Mouse (Mus musculus) liver, embryonic 13.5 days (tissue): ENCODE measurements around the gene Ciart. TPM values are rescaled to one million over a fixed set of nuclear protein-coding genes. Genes with fewer than 3 reads are reported as not detected.

Experiments
- ATAC-seq: fragments of 200-750 bp; cut with Nextera tagmentation; 2 replicates; pipeline ENCODE4 v1.8.0; 2017; ENCODE audit warnings: low read depth, mild to moderate bottlenecking, moderate number of reproducible peaks, moderate library complexity
- DNase-seq: peaks from one replicate; pipeline ENCODE4 v3.0.0; 2022
- H3K27ac ChIP-seq: fragments of 300-500 bp; sonication (generic); 2 replicates; pipeline ENCODE4 v1.5.1; 2015; ENCODE audit warnings: moderate library complexity, mild to moderate bottlenecking, inconsistent platforms
- H3K27me3 ChIP-seq: fragments of 300-500 bp; sonication (generic); 2 replicates; pipeline ENCODE4 v1.6.1; 2015; ENCODE audit warnings: mild to moderate bottlenecking, inconsistent platforms
- H3K36me3 ChIP-seq: fragments of 300-500 bp; sonication (generic); 2 replicates; pipeline ENCODE4 v1.6.1; 2015; ENCODE audit warnings: mild to moderate bottlenecking, inconsistent platforms
- H3K4me1 ChIP-seq: fragments of 300-500 bp; sonication (generic); replicated peaks from 2 replicates; pipeline ENCODE4 v1.6.1; 2015; ENCODE audit warnings: inconsistent platforms
- H3K4me2 ChIP-seq: fragments of 300-500 bp; sonication (generic); 2 replicates; pipeline ENCODE4 v1.6.1; 2015; ENCODE audit warnings: inconsistent platforms, mild to moderate bottlenecking, moderate library complexity
- H3K4me3 ChIP-seq: fragments of 300-500 bp; sonication (generic); replicated peaks from 2 replicates; pipeline ENCODE4 v1.5.1; 2015; ENCODE audit warnings: mild to moderate bottlenecking, inconsistent platforms
- H3K9ac ChIP-seq: fragments of 300-500 bp; sonication (generic); 2 replicates; pipeline ENCODE4 v1.6.1; 2015; ENCODE audit warnings: mild to moderate bottlenecking, inconsistent platforms
- H3K9me3 ChIP-seq: fragments of 300-500 bp; sonication (generic); replicated peaks from 2 replicates; pipeline ENCODE4 v1.6.1; 2016; ENCODE audit warnings: inconsistent platforms
- WGBS: fragments of 180-500 bp; shearing (Covaris S2); methylation state at CpG from one replicate; pipeline ENCODE4 v1.1.7; 2015; ENCODE audit not compliant: insufficient replicate concordance; 5-methylcytosine and 5-hydroxymethylcytosine counted together
- polyA plus RNA-seq: library from polyadenylated mRNA; unstranded; fragments of >200 nt; fragmentation: Nextera tagmentation; extraction: Ambion mirVana; gene quantifications from 2 replicates; pipeline ENCODE4 v1.2.1, GENCODE M21; 2015

The Ciart gene
- polyA plus RNA-seq, 1 experiment from 2014 or later: 1.4 TPM

DNA sequence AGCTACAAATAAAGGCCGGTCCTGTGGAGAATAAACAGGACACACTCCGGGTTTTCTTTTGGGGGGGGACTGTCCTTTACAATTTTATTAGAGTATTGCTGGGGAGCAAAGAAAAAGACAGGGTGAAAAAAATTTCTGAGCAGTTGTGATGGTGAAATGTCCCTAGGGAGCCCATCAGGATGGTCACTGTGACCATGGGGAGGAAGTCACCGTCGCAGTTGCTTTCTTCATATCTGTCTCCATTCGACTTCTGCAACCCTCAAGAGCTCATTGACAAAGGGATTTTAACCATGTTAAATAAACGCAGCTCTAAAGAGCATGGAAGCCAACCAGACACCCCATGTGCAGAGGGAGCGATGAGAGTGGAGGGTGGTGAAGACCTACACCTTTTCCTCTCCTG, 34.7 kb upstream of the Ciart start:
- H3K4me3 ChIP-seq: no peak overlapping the region
- H3K9ac ChIP-seq: no peak overlapping the region
- H3K4me1 ChIP-seq: peaks cover 5% of the 10 kb centered on the region; the same call in 1 of the 2 replicates
- ATAC-seq (no peak), DNase-seq (no peak)
- no peak overlapping the region for H3K4me2 ChIP-seq
- H3K9me3 ChIP-seq: no peaks in the 10 kb centered on the region
- no peaks in the 10 kb centered on the region for H3K36me3 ChIP-seq
- no peak overlapping the region for H3K27ac ChIP-seq
- 50% methylated on average over 7 of the region's 7 CpGs for WGBS
- H3K27me3 ChIP-seq: no peaks in the 10 kb centered on the region; the same call in 1 of the 2 replicates

DNA sequence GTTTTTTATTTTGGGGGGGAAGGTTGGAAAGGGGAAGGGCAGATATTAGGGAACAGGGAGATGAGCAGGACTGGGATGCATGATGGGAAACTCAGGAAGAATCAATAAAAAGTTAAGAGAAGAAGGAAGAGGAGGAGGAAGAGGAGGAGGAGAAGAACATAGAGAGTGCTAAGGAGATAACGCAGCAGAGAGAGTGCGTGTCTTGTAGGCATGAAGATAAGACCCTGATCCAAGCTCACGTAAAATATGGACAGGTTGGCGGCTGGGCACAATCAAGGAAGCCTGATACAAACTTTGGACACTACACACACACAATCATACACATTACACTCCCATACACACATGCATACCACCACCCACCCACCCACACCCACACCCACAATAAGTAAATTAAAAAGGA, 32.7 kb upstream of the Ciart start:
- H3K4me3 ChIP-seq: no peak overlapping the region
- DNase-seq: no peak
- no peak for ATAC-seq
- H3K4me1 ChIP-seq: peaks cover 5% of the 10 kb centered on the region; the same call in 1 of the 2 replicates
- WGBS: 12% methylated on average over 4 of the region's 4 CpGs
- H3K9me3 ChIP-seq: no peaks in the 10 kb centered on the region
- no peak overlapping the region for H3K27ac ChIP-seq
- H3K36me3 ChIP-seq: no peaks in the 10 kb centered on the region
- H3K9ac ChIP-seq: no peak overlapping the region
- H3K4me2 ChIP-seq: no peak overlapping the region
- H3K27me3 ChIP-seq: peaks cover under 1% of the 10 kb centered on the region; the same call in 1 of the 2 replicates

DNA sequence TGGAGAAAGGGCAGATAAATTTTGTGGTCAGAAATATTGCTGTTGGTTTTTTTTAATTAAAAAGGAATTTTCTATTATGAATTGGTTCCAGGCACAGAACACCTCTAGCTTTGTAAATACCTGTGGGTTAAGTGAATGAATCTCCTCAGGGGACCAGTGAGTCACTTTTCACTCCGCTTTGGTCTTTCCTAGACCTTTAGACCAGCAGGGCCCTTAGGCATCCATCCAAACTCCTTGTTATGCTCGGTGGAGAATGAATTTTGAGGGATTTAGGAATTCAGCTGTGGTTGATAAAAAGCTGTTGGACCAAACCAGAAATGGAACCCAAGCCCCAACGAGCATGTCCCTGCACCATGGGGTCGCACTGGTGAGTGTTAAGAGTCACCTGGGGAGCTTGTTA, 25.6 kb upstream of the Ciart start:
- no peak overlapping the region for H3K27ac ChIP-seq
- peaks cover 69% of the 10 kb centered on the region for H3K27me3 ChIP-seq
- H3K9me3 ChIP-seq: no peaks in the 10 kb centered on the region
- no peak for ATAC-seq
- no peak overlapping the region for H3K4me2 ChIP-seq
- H3K4me1 ChIP-seq: peaks cover 28% of the 10 kb centered on the region
- no peaks in the 10 kb centered on the region for H3K36me3 ChIP-seq
- H3K9ac ChIP-seq: no peak overlapping the region
- no peak for DNase-seq
- 36% methylated on average over 4 of the region's 4 CpGs for WGBS
- H3K4me3 ChIP-seq: no peak overlapping the region

DNA sequence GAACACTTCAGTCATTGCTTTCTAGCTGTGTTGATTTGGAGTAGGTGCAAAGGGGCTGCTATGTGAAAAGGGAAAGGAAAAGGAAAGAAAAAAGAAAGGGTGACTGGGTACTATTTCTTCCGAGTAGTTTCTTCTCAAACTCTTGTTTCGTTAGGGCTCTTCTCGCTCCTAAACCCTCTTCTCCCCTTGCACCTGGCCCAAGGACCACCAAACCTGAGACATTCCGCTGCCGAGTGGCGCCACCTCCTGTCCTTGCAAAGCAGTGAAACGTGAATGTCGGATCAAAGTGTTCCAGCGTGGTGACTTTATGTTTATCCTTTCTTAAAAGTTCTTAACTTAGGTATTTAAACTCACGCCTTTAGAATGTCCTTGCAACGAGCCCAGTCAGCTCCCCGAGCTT, 24.8 kb upstream of the Ciart start:
- H3K4me2 ChIP-seq: peak overlapping the region; percentile 64
- H3K9me3 ChIP-seq: no peaks in the 10 kb centered on the region
- H3K36me3 ChIP-seq: no peaks in the 10 kb centered on the region
- no peak overlapping the region for H3K27ac ChIP-seq
- peak overlapping the region; percentile 18; the same call in 1 of the 2 replicates for H3K9ac ChIP-seq
- peak overlapping the region; percentile 47 for H3K4me3 ChIP-seq
- ATAC-seq: no peak
- H3K4me1 ChIP-seq: peaks cover 30% of the 10 kb centered on the region
- 0% methylated on average over 12 of the region's 12 CpGs for WGBS
- H3K27me3 ChIP-seq: peaks cover 77% of the 10 kb centered on the region
- DNase-seq: no peak

DNA sequence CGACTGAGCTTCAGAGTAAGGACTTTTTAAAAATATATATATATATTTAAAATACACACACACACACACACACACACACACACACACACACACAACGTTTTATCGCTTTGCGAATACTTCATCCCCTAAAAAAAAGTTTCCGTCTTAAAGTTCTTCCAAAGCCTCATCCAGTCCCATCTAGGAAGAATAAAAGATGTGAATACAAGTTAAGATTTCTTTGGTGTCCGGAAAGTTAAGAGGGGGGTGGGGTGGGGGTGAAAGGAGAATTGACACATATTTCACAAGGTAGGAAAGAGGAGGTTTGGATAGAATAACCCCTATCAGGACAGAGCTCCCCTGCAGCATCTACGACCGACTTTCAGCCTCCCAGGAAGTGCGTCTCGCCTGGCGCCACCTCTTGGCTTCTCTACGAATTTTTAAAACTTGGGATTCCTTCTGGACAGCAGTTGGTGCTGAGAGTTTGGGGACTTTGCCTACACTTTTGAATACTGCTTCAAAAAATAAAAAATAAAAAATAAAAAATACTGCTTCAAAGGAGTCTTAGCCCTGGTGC, 24.0 kb upstream of the Ciart start:
- DNase-seq: no peak
- Histone ChIP-seq H3K27ac (no peak overlapping the region), H3K27me3 (peaks cover 85% of the 10 kb centered on the region), H3K4me2 (peak overlapping the region; percentile 64), H3K9ac (no peak overlapping the region), H3K4me3 (peak overlapping the region; percentile 47), H3K36me3 (no peaks in the 10 kb centered on the region), H3K4me1 (peaks cover 38% of the 10 kb centered on the region), H3K9me3 (no peaks in the 10 kb centered on the region)
- under 1% methylated on average over 12 of the region's 12 CpGs for WGBS
- no peak for ATAC-seq

DNA sequence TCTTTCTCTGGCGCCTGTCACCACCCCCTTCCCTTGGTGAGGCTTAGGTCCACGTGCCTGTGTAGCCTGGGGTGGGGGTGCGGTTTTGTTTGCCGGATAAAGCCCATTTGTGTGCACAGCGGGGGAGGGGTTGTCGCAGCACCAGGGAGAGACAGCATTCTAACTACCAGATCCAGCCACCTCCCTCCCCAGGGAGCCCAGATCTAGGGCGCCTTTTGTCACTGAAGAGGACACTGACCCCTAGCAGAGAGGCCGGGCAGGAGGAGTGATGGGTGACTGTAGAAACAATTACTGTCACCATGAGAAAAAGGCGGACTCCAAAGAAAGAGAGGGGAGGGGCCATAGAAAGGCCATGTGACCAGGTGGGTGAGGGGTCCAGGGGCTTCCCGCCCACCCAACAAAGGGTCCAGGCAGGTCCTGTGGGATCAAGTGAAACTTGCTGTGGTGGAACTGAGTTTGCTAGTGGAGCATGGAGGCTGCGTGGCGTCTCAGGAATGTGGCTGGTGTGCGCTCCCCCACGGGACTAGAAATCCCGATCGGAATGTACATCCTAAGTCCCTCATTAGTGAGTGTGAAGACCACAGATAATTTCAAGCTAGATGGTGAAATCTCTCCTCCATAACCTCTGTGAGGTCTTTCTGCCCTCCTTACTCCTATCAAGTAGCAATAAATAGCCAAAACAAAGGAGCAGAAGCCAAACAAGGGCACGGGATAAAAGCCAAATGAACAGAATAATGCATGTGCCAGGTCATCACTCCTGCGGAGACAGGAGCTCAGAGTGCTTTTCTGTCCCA, 23.3 kb upstream of the Ciart start:
- Histone ChIP-seq H3K4me2 (peak overlapping the region; percentile 64), H3K4me1 (peaks cover 38% of the 10 kb centered on the region), H3K9me3 (no peaks in the 10 kb centered on the region), H3K4me3 (peak overlapping the region; percentile 41), H3K27ac (peak overlapping the region; percentile 70), H3K9ac (peak overlapping the region; percentile 29; the same call in 1 of the 2 replicates), H3K36me3 (no peaks in the 10 kb centered on the region), H3K27me3 (peaks cover 88% of the 10 kb centered on the region)
- peak; percentile 37; the same call in 1 of the 2 replicates for ATAC-seq
- DNase-seq: no peak
- WGBS: 1% methylated on average over 18 of the region's 18 CpGs

DNA sequence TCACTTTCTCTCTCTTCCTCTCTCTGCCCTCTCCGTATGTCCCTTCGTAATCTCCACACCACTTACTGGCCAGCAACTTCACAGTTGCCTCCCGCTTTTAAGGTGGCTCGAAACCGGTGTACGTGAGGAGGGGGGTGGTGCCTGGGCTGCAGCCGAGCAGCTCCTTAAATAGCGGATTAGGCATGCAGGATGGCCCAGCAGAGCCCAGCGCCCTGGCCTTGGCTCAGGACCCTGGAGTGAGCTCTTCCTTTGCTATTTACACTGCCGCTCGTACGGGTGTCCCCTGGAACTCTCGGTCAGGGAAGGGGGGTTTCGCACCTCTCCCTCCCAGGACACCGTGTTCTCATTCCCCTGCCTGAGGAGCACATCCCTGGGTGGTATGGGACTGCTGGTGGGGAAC, 22.5 kb upstream of the Ciart start, which contains the start of gene Car14:
Gene Car14, minus strand, starts transcription at position 124 of the 400 bp plus-strand sequence.
- Histone ChIP-seq H3K36me3 (no peaks in the 10 kb centered on the region), H3K27ac (peak within 1 kb of the TSS; percentile 70), H3K4me3 (peak within 1 kb of the TSS; percentile 41), H3K27me3 (peaks cover 89% of the 10 kb centered on the region), H3K4me1 (peaks cover 38% of the 10 kb centered on the region), H3K9me3 (no peaks in the 10 kb centered on the region), H3K4me2 (peak within 1 kb of the TSS; percentile 64), H3K9ac (peak within 1 kb of the TSS; percentile 52; the same call in 1 of the 2 replicates)
- WGBS: 2% methylated on average over 15 of the region's 15 CpGs
- no peak; the same call in 1 of the 2 replicates for ATAC-seq
- DNase-seq: no peak

DNA sequence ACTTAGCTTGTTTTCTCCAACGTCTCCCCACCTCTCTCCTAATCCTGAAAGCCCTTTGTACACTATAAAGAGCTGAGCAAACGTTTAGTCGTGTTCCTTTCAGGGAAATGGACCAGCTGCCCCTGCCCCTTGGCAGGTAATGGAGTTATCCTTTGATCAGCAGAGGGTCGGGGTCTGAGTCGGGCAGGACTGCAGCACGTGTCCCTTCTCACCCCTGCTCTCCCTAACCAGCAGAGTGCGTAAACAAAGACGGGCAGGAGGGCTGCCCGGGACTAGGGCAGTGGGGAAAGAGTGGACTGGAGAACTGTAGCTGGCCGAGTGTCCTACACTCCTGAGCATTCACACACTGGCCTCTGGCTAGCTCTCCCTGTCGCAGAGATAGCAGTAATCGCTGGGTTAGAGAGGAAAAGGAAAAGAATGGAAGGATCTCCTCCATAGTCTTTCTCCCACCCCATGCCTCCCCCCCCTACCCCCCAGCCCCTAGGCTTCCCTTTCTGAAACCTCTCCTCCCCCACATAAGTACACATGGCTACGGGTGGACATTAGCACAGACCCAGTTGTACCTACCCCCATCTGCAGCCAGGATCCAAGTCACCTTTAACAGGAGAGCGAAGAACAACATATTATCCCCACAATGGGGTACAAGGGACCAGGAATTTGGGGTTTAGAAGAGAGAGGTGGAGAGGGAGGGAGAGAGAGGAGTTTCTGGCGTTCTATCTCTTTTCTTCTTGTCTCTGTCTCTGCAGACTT, 21.9 kb upstream of the Ciart start:
- Histone ChIP-seq H3K4me3 (peak overlapping the region; percentile 41), H3K4me1 (peaks cover 40% of the 10 kb centered on the region), H3K27me3 (peaks cover 83% of the 10 kb centered on the region), H3K4me2 (peak overlapping the region; percentile 64), H3K27ac (peak overlapping the region; percentile 70), H3K36me3 (0 out of 2 replicates have a peak, but pooled peaks cover under 1% of the 10 kb centered on the region), H3K9me3 (no peaks in the 10 kb centered on the region), H3K9ac (peak overlapping the region; percentile 52; the same call in 1 of the 2 replicates)
- WGBS: 11% methylated on average over 15 of the region's 15 CpGs
- no peak for DNase-seq
- peak; percentile 70 for ATAC-seq

DNA sequence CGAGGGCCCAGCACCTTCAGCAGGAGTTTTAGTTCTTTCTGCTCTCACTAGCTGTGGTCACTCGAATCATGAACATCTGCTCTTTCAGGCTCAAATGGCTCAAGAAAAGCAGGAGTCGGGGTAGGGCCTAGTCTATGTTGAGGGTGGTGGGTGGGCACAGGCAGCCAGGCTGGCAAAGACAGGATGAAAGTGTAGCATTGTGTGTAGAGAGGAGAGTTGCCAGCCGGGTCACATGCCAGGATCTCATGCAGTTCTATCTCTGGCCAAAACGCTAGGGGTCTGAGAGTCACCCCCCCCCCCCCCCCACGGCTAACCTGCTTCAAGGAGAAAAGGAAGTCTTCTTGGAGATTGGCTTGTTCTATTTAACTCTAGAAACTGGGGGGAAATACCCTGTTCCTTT, 20.6 kb upstream of the Ciart start:
- Histone ChIP-seq H3K4me3 (no peak overlapping the region), H3K9me3 (no peaks in the 10 kb centered on the region), H3K4me1 (peaks cover 41% of the 10 kb centered on the region), H3K4me2 (no peak overlapping the region), H3K36me3 (0 out of 2 replicates have a peak, but pooled peaks cover 2% of the 10 kb centered on the region), H3K27ac (peak overlapping the region; percentile 70; the same call in 1 of the 2 replicates), H3K27me3 (peaks cover 72% of the 10 kb centered on the region), H3K9ac (no peak overlapping the region)
- DNase-seq (no peak), ATAC-seq (no peak)
- WGBS: 30% methylated on average over 6 of the region's 6 CpGs

DNA sequence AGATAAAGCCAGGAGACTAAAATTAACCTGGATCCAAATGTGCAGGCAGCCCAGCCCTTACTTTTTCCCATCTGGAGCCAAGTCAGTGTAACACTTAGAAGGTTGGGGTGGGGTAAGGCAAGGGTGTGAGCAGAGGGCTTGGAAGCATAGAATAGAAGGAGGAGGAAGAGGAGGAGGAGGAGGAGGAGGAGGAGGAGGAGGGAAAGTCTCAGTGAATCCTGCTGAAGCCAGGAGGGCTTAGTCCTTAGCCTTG, 20.2 kb upstream of the Ciart start:
- no peak overlapping the region for H3K9ac ChIP-seq
- ATAC-seq: no peak
- H3K9me3 ChIP-seq: no peaks in the 10 kb centered on the region
- no peak for DNase-seq
- H3K36me3 ChIP-seq: 0 out of 2 replicates have a peak, but pooled peaks cover 2% of the 10 kb centered on the region
- peaks cover 41% of the 10 kb centered on the region for H3K4me1 ChIP-seq
- H3K4me2 ChIP-seq: no peak overlapping the region
- H3K27ac ChIP-seq: peak overlapping the region; percentile 8; the same call in 1 of the 2 replicates
- no peak overlapping the region for H3K4me3 ChIP-seq
- peaks cover 68% of the 10 kb centered on the region for H3K27me3 ChIP-seq

DNA sequence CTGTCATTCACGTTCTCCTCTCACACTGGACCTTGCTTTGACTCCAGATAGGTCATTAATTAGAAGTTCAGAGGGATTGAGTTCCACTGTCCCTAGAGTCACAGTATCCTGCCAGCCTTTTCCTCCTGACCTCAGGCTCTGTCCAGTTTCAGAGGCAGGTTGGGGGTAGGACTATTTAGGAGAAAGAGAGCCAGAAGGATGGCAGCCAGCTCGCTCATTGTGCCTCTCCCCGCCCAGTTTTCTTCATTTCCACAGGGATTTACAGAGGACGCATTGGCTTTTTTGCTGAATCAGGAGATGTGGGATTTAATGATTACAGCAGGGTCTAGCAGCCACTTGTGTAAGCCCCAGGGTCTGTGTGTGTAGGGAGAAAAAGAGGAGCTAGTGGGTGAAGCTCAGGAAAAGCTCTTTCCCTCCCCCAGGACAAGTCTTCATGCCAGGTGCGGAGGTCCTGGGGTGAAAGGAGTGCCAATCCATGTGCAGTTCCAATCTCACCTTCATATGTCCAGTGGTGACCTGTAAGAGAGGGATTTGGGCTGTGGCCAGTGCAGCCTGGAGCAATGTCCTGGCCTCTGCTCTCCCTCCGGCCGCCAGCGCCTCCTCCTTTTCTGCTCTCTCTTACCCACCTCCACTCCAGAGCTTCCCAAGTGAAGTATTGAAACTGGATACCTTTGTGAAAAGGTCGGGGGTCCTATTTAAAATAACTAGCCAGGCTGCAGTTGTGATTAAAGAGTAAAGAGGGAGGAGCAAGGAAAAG, 19.7 kb upstream of the Ciart start:
- H3K36me3 ChIP-seq: 0 out of 2 replicates have a peak, but pooled peaks cover 2% of the 10 kb centered on the region
- no peak overlapping the region for H3K4me2 ChIP-seq
- peaks cover 36% of the 10 kb centered on the region for H3K4me1 ChIP-seq
- H3K9ac ChIP-seq: no peak overlapping the region
- H3K27me3 ChIP-seq: peaks cover 63% of the 10 kb centered on the region
- H3K4me3 ChIP-seq: no peak overlapping the region
- no peaks in the 10 kb centered on the region for H3K9me3 ChIP-seq
- ATAC-seq (no peak), DNase-seq (no peak)
- H3K27ac ChIP-seq: no peak overlapping the region
- 62% methylated on average over 9 of the region's 9 CpGs for WGBS
